10 mouse cellular contexts compared by ENCODE assay signal in genomic region chr15:37031334-37032150, GRCm38 (mm10). TPM values are rescaled to one million over a fixed set of nuclear protein-coding genes. Genes with fewer than 3 reads are reported as not detected.
A peak's percentile ranks its signal among the peaks of the same experiment; 100 is the strongest.
DNase-seq lines count a peak whose midpoint lies in the region; ATAC-seq lines count a peak whose summit lies in the region.
"Had no signal": no experiment of that assay in that cellular context is flagged by ENCODE, and none has a peak within 500 bp of the region (broad histone marks: within the 10 kb centered on the region; RNA-seq: fewer than 3 reads in every experiment).

No protein-coding gene starts in this region.

- WGBS in intestine, embryonic 16.5 days, result 25% methylated on average over 6 of the region's 6 CpGs

- H3K9ac ChIP-seq in intestine, embryonic 16.5 days (ENCODE audit: low read depth, low read length), result no peak overlapping the region
- H3K9ac ChIP-seq: midbrain, embryonic 12.5 days had no signal

- no peak overlapping the region for H3K27ac ChIP-seq in intestine, embryonic 16.5 days (ENCODE audit: low read length)
- H3K27ac ChIP-seq: midbrain, embryonic 12.5 days had no signal

- H3K4me2 ChIP-seq in intestine, embryonic 16.5 days (ENCODE audit: low read depth, low read length), result no peak overlapping the region
- H3K4me2 ChIP-seq: midbrain, embryonic 12.5 days had no signal

- no peaks in the 10 kb centered on the region for H3K36me3 ChIP-seq in intestine, embryonic 16.5 days (ENCODE audit: control insufficient read depth, insufficient read depth, low read length)
- H3K36me3 ChIP-seq: midbrain, embryonic 12.5 days had no signal

- no peak for DNase-seq in frontal cortex, postnatal 25 days (ENCODE audit: low spot score in 2 of 2)
- DNase-seq in NIH3T3 (ENCODE audit: low read depth), result peak; percentile 30
- peak; percentile 12 to 54 for DNase-seq in lung, postnatal 4 days
- no peak for DNase-seq in embryo, embryonic 9.5 days (ENCODE audit: extremely low spot score)
- DNase-seq in kidney, postnatal 36 days, result no peak
- no peak for DNase-seq in yolk sac, embryonic 10.5 days (ENCODE audit: low spot score)
- DNase-seq: heart, postnatal 4 days had no signal

- no peaks in the 10 kb centered on the region for H3K27me3 ChIP-seq in intestine, embryonic 16.5 days (replicated peaks; ENCODE audit: control insufficient read depth, insufficient read depth, low read length)
- H3K27me3 ChIP-seq: midbrain, embryonic 12.5 days had no signal

- peaks cover 7% of the 10 kb centered on the region; the same call in 1 of the 2 replicates for H3K4me1 ChIP-seq in intestine, embryonic 16.5 days (ENCODE audit: control insufficient read depth, insufficient read depth, low read length)
- H3K4me1 ChIP-seq: midbrain, embryonic 12.5 days had no signal

- H3K9me3 ChIP-seq in intestine, embryonic 16.5 days (ENCODE audit: control insufficient read depth, low read length), result no peaks in the 10 kb centered on the region
- H3K9me3 ChIP-seq: midbrain, embryonic 12.5 days had no signal

- ATAC-seq in frontal cortex, adult (ENCODE audit: low TSS enrichment), result peak; percentile 85
- peak; percentile 59 for ATAC-seq in intestine, embryonic 16.5 days

- H3K4me3 ChIP-seq in intestine, embryonic 16.5 days (ENCODE audit: low read length), result no peak overlapping the region
- H3K4me3 ChIP-seq: midbrain, embryonic 12.5 days had no signal

RNA-seq across cellular contexts. Expression of gene Zfp706, which starts 24.0 kb away (rescaled TPM):
- 613 and 620 TPM in 2 replicates for polyA plus RNA-seq in intestine, embryonic 16.5 days (2015; fragmentation: Nextera tagmentation; extraction: Ambion mirVana)

Comparison
In these comparisons a context has a peak if more than half of its experiments do, and no peak if none do; other contexts are left out.
1. DNase-seq: peak in NIH3T3 (single experiment) and lung, postnatal 4 days (2 of 2); none in frontal cortex, postnatal 25 days (0 of 2), embryo, embryonic 9.5 days (single experiment), kidney, postnatal 36 days (0 of 2) and yolk sac, embryonic 10.5 days (single experiment).